Mouse (Mus musculus): ENCODE results near the gene Slc25a41.

The Slc25a41 gene

GRCm38 (mm10) chr17:57041554-57041953 is at the start of gene Slc25a41:
Gene Slc25a41 (minus strand): TSS chr17:57041654.
- DNase-seq: no peak

GRCm38 (mm10) chr17:57087049-57087832 is 45.8 kb upstream of the Slc25a41 start, which contains the start of gene Tubb4a:
Gene Tubb4a (minus strand): TSS chr17:57087782.
- DNase-seq: no peak

GRCm38 (mm10) chr17:57085970-57086757 is 44.7 kb upstream of the Slc25a41 start:
- no peak for DNase-seq

- no peak for DNase-seq
Observed at GRCm38 (mm10) chr17:57082481-57082880, 41.0 kb upstream of the Slc25a41 start.

GRCm38 (mm10) chr17:57081234-57081842 is 39.9 kb upstream of the Slc25a41 start:
- no peak for DNase-seq

- no peak for DNase-seq
Observed at GRCm38 (mm10) chr17:57079919-57080318, 38.5 kb upstream of the Slc25a41 start.

- DNase-seq: peak; percentile 85
Observed at GRCm38 (mm10) chr17:57078336-57078735, 36.9 kb upstream of the Slc25a41 start, which contains the start of gene Dennd1c. Gene Dennd1c (minus strand): TSS chr17:57078514.

- DNase-seq: peak; percentile 58
Observed at GRCm38 (mm10) chr17:57076916-57077315, 35.5 kb upstream of the Slc25a41 start.

- DNase-seq: peak; percentile 77
Observed at GRCm38 (mm10) chr17:57070699-57071098, 29.2 kb upstream of the Slc25a41 start.

- DNase-seq: no peak
Observed at GRCm38 (mm10) chr17:57070272-57070671, 28.8 kb upstream of the Slc25a41 start.

- no peak for DNase-seq
Observed at GRCm38 (mm10) chr17:57066908-57067307, 25.5 kb upstream of the Slc25a41 start.

- peak; percentile 17 for DNase-seq
Observed at GRCm38 (mm10) chr17:57063031-57063430, 21.6 kb upstream of the Slc25a41 start.

GRCm38 (mm10) chr17:57062548-57062947 is 21.1 kb upstream of the Slc25a41 start:
- peak; percentile 29 for DNase-seq

GRCm38 (mm10) chr17:57062011-57062521 is 20.6 kb upstream of the Slc25a41 start:
- peak; percentile 74 for DNase-seq

- DNase-seq: peak; percentile 31
Observed at GRCm38 (mm10) chr17:57061069-57061468, 19.6 kb upstream of the Slc25a41 start.

- peak; percentile 98 for DNase-seq
Observed at GRCm38 (mm10) chr17:57060231-57060801, 18.9 kb upstream of the Slc25a41 start.

GRCm38 (mm10) chr17:57059486-57059977 is 18.1 kb upstream of the Slc25a41 start, which contains the start of gene Slc25a23:
Gene Slc25a23 (minus strand): TSS chr17:57059863.
- DNase-seq: peak; percentile 85

- no peak for DNase-seq
Observed at GRCm38 (mm10) chr17:57058891-57059485, 17.5 kb upstream of the Slc25a41 start, which contains the start of gene Crb3. Gene Crb3 (plus strand): TSS chr17:57059105.

GRCm38 (mm10) chr17:57056246-57056645 is 14.8 kb upstream of the Slc25a41 start:
- no peak for DNase-seq

GRCm38 (mm10) chr17:57051679-57052078 is 10.2 kb upstream of the Slc25a41 start:
- peak; percentile 52 for DNase-seq

- no peak for DNase-seq
Observed at GRCm38 (mm10) chr17:57048816-57049215, 7.4 kb upstream of the Slc25a41 start.

- DNase-seq: no peak
Observed at GRCm38 (mm10) chr17:57047406-57047805, 6.0 kb upstream of the Slc25a41 start.
